Mouse (Mus musculus): ENCODE measurements around the gene Slc22a14.

GRCm38 (mm10) chr9:119231552-119231951 is 133.8 kb downstream of the Slc22a14 start:
- TF ChIP-seq POLR2A (IDR thresholded peaks at IDR 0.05; ENCODE audit: borderline replicate concordance, insufficient read depth, low read length) (no peak), CTCF (IDR thresholded peaks at IDR 0.05; ENCODE audit: borderline replicate concordance, insufficient read depth, low read depth, low read length) (no peak)

Data from cerebellum, adult 2 months (tissue).